Mouse (Mus musculus) embryonic fibroblast, embryonic 13.5 days (primary cell): Measurements from ENCODE around the gene Cops7a. TPM values are rescaled to one million over a fixed set of nuclear protein-coding genes. Genes with fewer than 3 reads are reported as not detected.

Source experiments
- H3K27ac ChIP-seq: 2 replicates; pipeline ENCODE4 v1.5.1; 2012; ENCODE audit warnings: low read length, control low read depth, inconsistent platforms; ENCODE audit not compliant: insufficient read depth
- H3K4me1 ChIP-seq: 2 replicates; pipeline ENCODE4 v1.6.1; 2011; ENCODE audit warnings: low read length; ENCODE audit not compliant: control insufficient read depth, insufficient read depth
- H3K4me3 ChIP-seq: 2 replicates; pipeline ENCODE4 v1.5.1; 2011; ENCODE audit warnings: mild to moderate bottlenecking, control low read depth, low read length; ENCODE audit not compliant: insufficient read depth
- CTCF ChIP-seq: IDR thresholded peaks from 2 replicates; pipeline ENCODE4 v1.5.1; 2011; ENCODE audit warnings: mild to moderate bottlenecking, control low read depth, low read length, moderate library complexity, borderline replicate concordance; ENCODE audit not compliant: insufficient read depth
- POLR2A ChIP-seq: IDR thresholded peaks from 2 replicates; pipeline ENCODE4 v1.6.1; 2011; ENCODE audit warnings: low read depth, mild to moderate bottlenecking, control low read depth, low read length, moderate library complexity
- polyA plus RNA-seq: library from polyadenylated mRNA; stranded (reverse); fragments of >200 nt; gene quantifications from 2 replicates; pipeline ENCODE4 v1.2.4, GENCODE M21; 2011; ENCODE audit warnings: low read depth; ENCODE audit not compliant: missing spikeins, insufficient read length

Cops7a gene
- polyA plus RNA-seq, 1 experiment, result 94.3 TPM

- H3K4me1 ChIP-seq, result peaks cover 10% of the 10 kb centered on the region
- H3K27ac ChIP-seq, result peak overlapping the region; percentile 95; the same call in 1 of the 2 replicates
- TF ChIP-seq CTCF (no peak), POLR2A (no peak)
- H3K4me3 ChIP-seq, result no peak overlapping the region
These were observed 43.8 kb downstream of the Cops7a start for GRCm38 (mm10) chr6:124921539-124921938.

DNA sequence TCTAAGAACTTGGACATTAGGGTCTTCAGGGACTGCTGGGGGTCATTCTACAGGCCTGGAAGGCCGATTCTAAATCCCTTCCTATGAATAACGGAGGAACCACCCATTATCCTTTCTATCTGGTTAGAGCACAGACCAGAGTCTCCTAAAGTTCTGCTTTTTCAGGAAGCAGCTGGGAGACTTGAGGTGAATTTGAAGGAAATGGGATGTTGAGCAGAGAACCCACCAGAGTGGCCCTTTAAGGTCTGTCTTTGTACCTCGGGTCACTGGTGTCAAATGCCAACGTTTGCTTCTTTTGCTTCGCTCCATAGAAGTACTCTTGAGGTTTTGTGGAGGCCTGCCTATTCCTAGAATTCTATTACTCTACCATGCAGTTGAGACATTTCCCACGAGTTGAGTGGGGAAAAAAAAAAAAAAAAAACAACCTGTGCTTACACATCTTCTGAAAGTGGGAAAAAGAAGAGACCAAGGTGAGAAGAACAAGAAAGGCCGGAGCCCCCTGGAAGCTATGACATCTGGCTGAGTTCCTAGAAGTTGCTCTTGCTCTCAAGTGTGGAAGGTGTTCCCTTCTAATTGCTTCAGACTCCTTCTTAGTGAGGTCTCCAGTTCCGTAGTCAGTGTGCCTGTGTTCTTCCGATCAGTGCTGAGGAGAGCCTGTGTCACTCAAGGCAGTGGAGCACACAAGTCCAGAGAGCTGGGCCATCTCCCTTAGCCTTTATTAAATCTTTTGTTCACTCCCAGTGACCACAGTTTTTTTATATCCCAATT is 44.8 kb downstream of the Cops7a start:
- TF ChIP-seq CTCF (no peak), POLR2A (0 out of 2 replicates have a peak, but pooled peaks have one; percentile 25)
- H3K4me3 ChIP-seq, result no peak overlapping the region
- H3K27ac ChIP-seq, result peak overlapping the region; percentile 95
- H3K4me1 ChIP-seq, result peaks cover 4% of the 10 kb centered on the region

DNA sequence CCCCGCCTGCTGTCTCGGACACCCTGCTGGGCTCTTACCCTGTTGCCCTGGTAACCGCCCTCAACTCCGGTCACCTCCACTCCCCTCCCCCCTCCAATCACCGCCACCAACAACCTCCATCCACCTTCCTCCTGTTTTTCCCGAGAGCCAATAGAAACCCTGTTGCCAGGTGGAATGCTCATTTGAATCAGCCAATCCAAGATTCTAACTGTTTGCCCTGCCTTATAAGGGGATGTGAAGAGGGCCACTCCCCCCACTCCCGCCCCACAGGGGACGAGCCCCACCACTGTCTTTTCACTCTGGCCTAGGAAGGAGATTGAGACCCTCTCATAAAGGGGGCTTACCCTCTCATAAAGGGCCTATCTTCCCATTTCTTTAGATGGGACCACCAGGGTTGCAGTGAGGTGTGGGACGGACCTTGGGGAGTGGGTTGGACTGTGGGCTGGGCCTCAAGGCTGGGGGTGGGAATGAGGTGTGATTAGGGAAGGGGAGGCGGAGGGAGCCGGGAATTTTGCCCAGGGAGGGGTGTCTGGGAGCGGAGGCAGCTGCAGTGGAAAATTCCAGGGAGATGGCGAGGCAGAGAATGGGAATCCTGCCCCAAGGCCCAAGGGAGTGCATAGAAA is 45.5 kb downstream of the Cops7a start, which contains the start of gene Ptms:
Gene Ptms, minus strand, starts transcription at position 409 of the 623 bp plus-strand sequence.
- peaks cover 4% of the 10 kb centered on the region for H3K4me1 ChIP-seq
- no peak within 1 kb of the TSS for H3K4me3 ChIP-seq
- TF ChIP-seq POLR2A, result peak; percentile 53
- no peak for TF ChIP-seq CTCF
- peak within 1 kb of the TSS; percentile 95 for H3K27ac ChIP-seq

DNA sequence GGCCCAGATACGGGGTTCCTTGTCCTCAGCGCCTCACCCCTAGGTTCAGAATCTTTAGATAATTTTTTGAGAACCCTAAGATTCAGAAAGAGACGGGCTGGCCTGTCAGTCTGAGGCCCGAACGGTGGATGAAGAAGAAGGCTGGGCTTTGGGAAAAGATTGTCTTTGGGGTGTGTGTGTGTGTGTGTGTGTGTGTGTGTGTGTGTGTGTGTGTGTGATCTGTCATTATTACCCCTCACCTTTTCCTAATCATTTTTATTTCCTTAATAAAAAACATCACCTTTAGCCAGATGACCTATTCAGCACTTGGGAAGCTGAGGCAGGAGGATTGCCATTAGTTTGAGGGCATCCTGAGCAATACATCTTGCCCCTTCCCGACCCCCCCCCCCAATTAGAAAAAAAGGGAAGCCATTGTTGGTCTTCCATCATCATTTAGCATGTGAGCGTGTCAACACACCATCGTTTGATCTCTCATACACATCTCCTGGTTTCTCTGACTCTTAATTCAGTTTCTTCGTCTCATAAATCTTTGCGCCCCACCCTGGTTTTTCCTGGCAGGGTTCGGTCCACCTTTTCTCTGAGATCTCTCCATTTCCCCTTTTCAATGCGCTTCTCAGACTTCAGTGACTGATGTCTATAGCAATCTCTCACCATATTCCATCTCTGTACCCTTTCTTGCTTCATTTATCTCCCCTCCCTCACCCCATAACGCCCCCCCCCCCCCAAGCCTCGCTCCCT is 46.3 kb downstream of the Cops7a start:
- H3K4me3 ChIP-seq, result no peak overlapping the region
- peaks cover 4% of the 10 kb centered on the region for H3K4me1 ChIP-seq
- TF ChIP-seq POLR2A (peak; percentile 42; the same call in 1 of the 2 replicates), CTCF (no peak)
- H3K27ac ChIP-seq, result peak overlapping the region; percentile 94

DNA sequence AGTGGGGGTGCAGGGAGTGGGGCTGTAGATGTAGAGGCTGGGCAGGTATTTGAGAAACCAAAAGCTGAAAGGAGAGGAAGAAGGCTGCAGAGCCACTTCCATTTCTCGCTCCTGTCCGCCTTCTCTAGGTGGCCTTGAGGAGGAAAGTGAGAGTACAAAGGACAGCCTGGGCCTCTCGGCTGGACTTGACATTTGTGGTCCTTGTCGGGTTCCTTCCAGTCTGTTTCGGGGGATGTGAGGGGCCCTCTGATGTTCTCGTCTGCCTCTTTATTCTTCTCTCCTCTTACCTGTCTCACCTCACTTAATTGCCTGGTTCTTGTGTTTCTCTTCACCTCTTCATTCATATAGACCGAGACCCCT is 47.0 kb downstream of the Cops7a start:
- Histone ChIP-seq H3K4me3 (peak overlapping the region; percentile 39), H3K4me1 (peaks cover 4% of the 10 kb centered on the region), H3K27ac (peak overlapping the region; percentile 94)
- TF ChIP-seq POLR2A (no peak), CTCF (no peak)

DNA sequence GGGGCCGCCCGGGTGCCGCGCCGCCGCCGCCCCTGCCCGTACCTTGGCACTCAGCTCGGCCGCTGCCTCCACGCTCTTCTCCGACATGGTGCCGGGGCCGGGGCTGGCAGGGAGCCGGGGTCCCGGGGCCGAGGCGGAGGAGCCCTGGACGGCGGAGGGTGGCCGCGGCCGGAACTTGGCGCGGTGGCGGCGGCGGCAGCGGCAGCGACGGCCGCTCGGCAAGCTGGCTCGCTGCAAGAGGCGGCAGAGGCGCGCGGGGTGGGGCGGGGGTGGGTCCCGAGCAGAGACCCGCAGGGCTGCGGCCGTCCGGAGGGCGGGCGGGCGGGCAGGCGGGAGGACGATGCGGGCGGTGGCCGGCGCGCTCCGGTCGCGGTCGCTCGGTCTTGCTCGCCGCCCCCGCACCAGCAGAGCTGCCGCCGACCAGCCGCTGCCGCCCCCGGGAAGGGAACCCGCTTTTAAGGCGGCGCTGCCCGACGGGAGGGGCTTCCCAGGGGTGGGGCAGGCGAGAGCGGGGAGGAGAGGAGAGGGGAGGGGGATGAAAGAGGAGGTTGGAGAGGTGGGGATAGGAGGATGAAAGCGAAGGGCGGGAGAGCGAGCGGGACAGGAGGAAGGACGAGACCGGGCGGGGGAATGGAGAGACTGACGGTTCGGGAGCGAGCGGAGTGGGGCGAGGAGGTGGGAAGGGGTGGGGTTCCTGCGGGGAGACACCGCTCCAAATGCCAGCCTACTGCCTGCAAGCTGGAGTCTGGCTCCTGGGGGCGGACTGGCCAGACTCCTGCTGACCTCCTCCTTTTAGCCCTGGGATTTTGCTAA is 47.6 kb downstream of the Cops7a start:
- peak overlapping the region; percentile 39 for H3K4me3 ChIP-seq
- TF ChIP-seq CTCF, result no peak
- peak; percentile 88 for TF ChIP-seq POLR2A
- peak overlapping the region; percentile 94 for H3K27ac ChIP-seq
- peaks cover 4% of the 10 kb centered on the region for H3K4me1 ChIP-seq

DNA sequence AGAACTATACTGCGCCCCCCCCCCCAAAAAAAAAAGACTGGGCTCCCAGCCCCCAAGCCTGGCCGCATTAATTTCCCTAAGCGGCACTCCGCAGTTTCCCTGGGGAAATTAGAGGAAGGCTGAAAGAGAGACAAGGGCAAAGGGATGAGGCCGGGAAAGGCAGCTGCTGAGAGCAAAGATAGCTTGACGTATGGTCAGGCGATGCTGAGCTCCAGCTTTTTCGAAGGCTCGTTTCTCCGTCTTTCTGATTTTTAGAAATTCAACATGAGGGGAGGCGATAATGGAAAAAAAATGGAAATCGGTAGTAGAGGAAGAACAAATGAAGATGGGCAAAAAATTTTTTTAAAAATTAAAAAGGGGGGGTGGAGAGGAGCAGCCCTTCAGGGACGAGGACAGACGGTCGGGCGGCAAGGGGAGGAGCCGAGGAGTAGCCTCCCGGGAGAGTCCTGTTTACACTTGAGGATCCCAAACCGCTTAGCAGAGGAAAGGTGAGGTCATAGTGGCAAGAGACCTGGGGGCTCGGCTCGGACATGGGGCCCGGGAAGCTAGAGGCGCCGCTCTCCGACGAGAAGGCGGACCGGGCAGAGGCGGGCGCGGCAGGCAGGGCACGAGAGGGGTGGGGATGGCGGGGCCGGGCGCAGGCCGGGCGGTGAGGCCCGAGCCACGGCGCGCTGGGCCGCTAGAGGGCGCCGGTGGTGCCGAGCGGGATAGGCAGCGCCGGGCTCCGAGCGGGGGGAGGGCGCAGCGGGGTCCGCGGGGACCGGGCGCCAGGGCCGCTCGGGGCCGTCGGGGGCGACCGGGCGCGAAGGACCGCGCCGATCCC is 48.4 kb downstream of the Cops7a start:
- Histone ChIP-seq H3K4me1 (peaks cover 4% of the 10 kb centered on the region), H3K27ac (peak overlapping the region; percentile 84), H3K4me3 (peak overlapping the region; percentile 56)
- TF ChIP-seq CTCF, result peak; percentile 49
- TF ChIP-seq POLR2A, result no peak

DNA sequence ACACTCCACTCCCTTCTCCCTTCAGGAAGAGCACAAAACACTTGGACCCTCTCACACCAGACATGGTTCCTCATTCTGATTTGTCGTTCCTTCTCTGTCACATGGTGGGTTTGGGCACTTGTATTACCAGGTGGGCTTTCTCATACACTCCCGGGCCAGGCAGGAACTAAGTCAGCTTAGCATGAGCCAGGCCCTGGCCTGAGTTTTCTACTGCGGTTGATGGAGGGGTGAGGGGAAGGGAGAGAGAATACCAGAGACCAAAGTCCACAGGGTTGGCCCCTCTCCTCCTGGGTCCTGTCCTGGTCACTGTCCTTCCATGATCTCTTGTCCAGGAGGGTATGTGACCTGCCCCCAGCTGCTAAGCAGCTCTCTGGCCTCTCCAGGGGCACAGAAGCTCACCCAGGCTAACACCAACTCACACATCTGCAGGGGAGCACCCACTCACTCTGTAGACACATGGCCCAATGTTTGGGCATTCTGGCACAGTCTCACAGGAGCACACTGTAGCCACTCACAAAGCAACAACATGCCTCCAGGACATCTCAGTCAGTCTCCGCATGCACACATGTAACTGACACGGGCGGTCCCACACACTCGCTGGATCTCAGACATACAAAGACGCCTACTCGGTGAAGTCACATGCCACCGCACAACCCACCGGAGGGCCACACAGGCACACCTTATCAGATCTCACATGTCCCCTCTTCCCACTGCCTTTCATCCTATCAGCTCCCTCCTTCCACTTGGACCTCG is 49.2 kb downstream of the Cops7a start:
- H3K27ac ChIP-seq, result no peak overlapping the region
- TF ChIP-seq CTCF, result no peak
- peak; percentile 37; the same call in 1 of the 2 replicates for TF ChIP-seq POLR2A
- H3K4me3 ChIP-seq, result peak overlapping the region; percentile 56
- peaks cover 4% of the 10 kb centered on the region for H3K4me1 ChIP-seq
